Mouse (Mus musculus) neural tube, embryonic 13.5 days (tissue): ENCODE data around the gene Gm266. TPM values are rescaled to one million over a fixed set of nuclear protein-coding genes. Genes with fewer than 3 reads are reported as not detected.

Experiments used
- ATAC-seq: fragments of 200-750 bp; cut with Nextera tagmentation; 2 replicates; pipeline ENCODE4 v1.8.0; 2017; ENCODE audit warnings: low read depth, mild to moderate bottlenecking, moderate TSS enrichment, moderate library complexity
- H3K27ac ChIP-seq: fragments of 300-500 bp; sonication (generic); replicated peaks from 2 replicates; pipeline ENCODE4 v1.5.1; 2015; ENCODE audit warnings: moderate library complexity, mild to moderate bottlenecking, inconsistent platforms
- H3K27me3 ChIP-seq: fragments of 300-500 bp; sonication (generic); 2 replicates; pipeline ENCODE4 v1.6.1; 2015; ENCODE audit warnings: mild to moderate bottlenecking, inconsistent platforms
- H3K36me3 ChIP-seq: fragments of 300-500 bp; sonication (generic); 2 replicates; pipeline ENCODE4 v1.6.1; 2015; ENCODE audit warnings: mild to moderate bottlenecking, inconsistent platforms
- H3K4me1 ChIP-seq: fragments of 300-500 bp; sonication (generic); replicated peaks from 2 replicates; pipeline ENCODE4 v1.6.1; 2015; ENCODE audit warnings: inconsistent platforms
- H3K4me2 ChIP-seq: fragments of 300-500 bp; sonication (generic); 2 replicates; pipeline ENCODE4 v1.6.1; 2015; ENCODE audit warnings: inconsistent platforms, mild to moderate bottlenecking, moderate library complexity
- H3K4me3 ChIP-seq: fragments of 300-500 bp; sonication (generic); 2 replicates; pipeline ENCODE4 v1.5.1; 2015; ENCODE audit warnings: mild to moderate bottlenecking, inconsistent platforms
- H3K9ac ChIP-seq: fragments of 300-500 bp; sonication (generic); 2 replicates; pipeline ENCODE4 v1.6.1; 2015; ENCODE audit warnings: moderate library complexity, mild to moderate bottlenecking, inconsistent platforms
- H3K9me3 ChIP-seq: fragments of 300-500 bp; sonication (generic); 2 replicates; pipeline ENCODE4 v1.6.1; 2016; ENCODE audit warnings: inconsistent platforms
- WGBS: fragments of 180-500 bp; shearing (Covaris S2); methylation state at CpG from one replicate; pipeline ENCODE4 v1.1.7; 2015; 5-methylcytosine and 5-hydroxymethylcytosine counted together
- polyA plus RNA-seq: library from polyadenylated mRNA; unstranded; fragments of >200 nt; fragmentation: Nextera tagmentation; extraction: Ambion mirVana; gene quantifications from 2 replicates; pipeline ENCODE4 v1.2.1, GENCODE M21; 2015

Gm266 gene
- polyA plus RNA-seq, 1 experiment from 2014 or later = 1.6 TPM

GRCm38 (mm10) chr12:111448931-111449705 lies 36.5 kb downstream of the Gm266 start:
- no peak overlapping the region for H3K9ac ChIP-seq
- WGBS = 16% methylated on average over 14 of the region's 14 CpGs
- ATAC-seq = no peak
- H3K4me2 ChIP-seq = no peak overlapping the region
- H3K9me3 ChIP-seq = no peaks in the 10 kb centered on the region
- H3K4me1 ChIP-seq = peaks cover 17% of the 10 kb centered on the region
- H3K27ac ChIP-seq = no peak overlapping the region
- peaks cover 97% of the 10 kb centered on the region for H3K27me3 ChIP-seq
- H3K4me3 ChIP-seq = no peak overlapping the region
- H3K36me3 ChIP-seq = no peaks in the 10 kb centered on the region

GRCm38 (mm10) chr12:111447898-111448760 lies 37.5 kb downstream of the Gm266 start:
- H3K27me3 ChIP-seq = peaks cover 98% of the 10 kb centered on the region
- no peak overlapping the region for H3K9ac ChIP-seq
- H3K4me1 ChIP-seq = peaks cover 20% of the 10 kb centered on the region
- no peaks in the 10 kb centered on the region for H3K36me3 ChIP-seq
- H3K4me3 ChIP-seq = no peak overlapping the region
- no peaks in the 10 kb centered on the region for H3K9me3 ChIP-seq
- H3K4me2 ChIP-seq = no peak overlapping the region
- WGBS = 18% methylated on average over 22 of the region's 22 CpGs
- H3K27ac ChIP-seq = no peak overlapping the region
- ATAC-seq = no peak

DNA sequence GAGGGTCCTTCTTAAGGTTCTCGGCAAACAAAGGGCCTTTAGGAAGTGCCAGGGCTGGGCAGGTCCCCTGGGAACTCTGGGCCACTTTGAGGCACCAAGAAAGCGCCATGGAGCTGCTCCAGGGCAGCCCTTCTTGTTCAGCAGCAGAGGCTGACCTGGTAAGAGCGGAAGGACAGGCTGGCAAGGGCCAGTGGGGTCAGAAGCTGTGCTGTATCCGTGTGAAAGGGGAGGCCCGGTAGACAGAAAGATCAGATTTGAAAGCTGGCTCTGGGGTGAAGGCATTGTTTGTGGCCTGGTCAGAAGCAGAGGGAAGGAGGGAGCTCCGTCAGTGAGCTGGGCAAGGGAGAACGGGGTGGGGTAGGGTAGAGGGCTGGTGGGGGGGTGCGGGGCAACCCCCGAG lies 38.3 kb downstream of the Gm266 start:
- WGBS = 8% methylated on average over 9 of the region's 9 CpGs
- Histone ChIP-seq H3K36me3 (no peaks in the 10 kb centered on the region), H3K9ac (no peak overlapping the region), H3K9me3 (no peaks in the 10 kb centered on the region), H3K4me1 (peaks cover 28% of the 10 kb centered on the region), H3K27ac (no peak overlapping the region), H3K4me2 (no peak overlapping the region), H3K4me3 (no peak overlapping the region), H3K27me3 (peaks cover 100% of the 10 kb centered on the region)
- ATAC-seq = no peak

DNA sequence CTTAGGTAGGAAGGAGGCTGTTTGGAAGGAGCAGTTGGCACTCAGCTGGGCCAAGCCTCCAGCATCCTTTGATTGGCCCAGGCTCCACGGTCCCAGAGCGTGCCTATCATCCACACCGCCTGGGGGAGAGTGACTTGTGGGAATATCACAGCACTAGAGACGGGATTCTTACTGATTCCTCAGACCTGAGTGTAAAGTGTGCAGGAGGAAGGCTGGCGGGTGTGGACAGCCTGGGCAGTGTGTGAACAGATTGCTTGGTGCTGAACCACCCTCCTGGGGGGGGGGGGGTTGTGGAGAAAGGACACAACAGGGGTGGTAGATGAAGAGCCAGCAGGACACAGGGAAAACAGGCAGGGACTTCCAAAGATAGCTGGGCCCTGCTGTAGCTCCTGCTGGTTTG lies 38.9 kb downstream of the Gm266 start:
- H3K4me2 ChIP-seq = no peak overlapping the region
- no peaks in the 10 kb centered on the region for H3K9me3 ChIP-seq
- no peak overlapping the region for H3K27ac ChIP-seq
- no peak for ATAC-seq
- peaks cover 34% of the 10 kb centered on the region for H3K4me1 ChIP-seq
- no peaks in the 10 kb centered on the region for H3K36me3 ChIP-seq
- H3K9ac ChIP-seq = no peak overlapping the region
- H3K4me3 ChIP-seq = no peak overlapping the region
- WGBS = 21% methylated on average over 5 of the region's 5 CpGs
- peaks cover 100% of the 10 kb centered on the region for H3K27me3 ChIP-seq

GRCm38 (mm10) chr12:111445890-111446613 lies 39.6 kb downstream of the Gm266 start:
- H3K9me3 ChIP-seq = no peaks in the 10 kb centered on the region
- ATAC-seq = no peak
- 7% methylated on average over 27 of the region's 27 CpGs for WGBS
- H3K4me2 ChIP-seq = peak overlapping the region; percentile 47
- H3K9ac ChIP-seq = no peak overlapping the region
- H3K27me3 ChIP-seq = peaks cover 100% of the 10 kb centered on the region
- H3K4me1 ChIP-seq = peaks cover 36% of the 10 kb centered on the region
- H3K36me3 ChIP-seq = no peaks in the 10 kb centered on the region
- H3K27ac ChIP-seq = no peak overlapping the region
- H3K4me3 ChIP-seq = peak overlapping the region; percentile 24

- 5% methylated on average over 50 of the region's 52 CpGs for WGBS
- H3K4me2 ChIP-seq = peak overlapping the region; percentile 47
- H3K27ac ChIP-seq = no peak overlapping the region
- peaks cover 100% of the 10 kb centered on the region for H3K27me3 ChIP-seq
- no peak for ATAC-seq
- H3K9ac ChIP-seq = no peak overlapping the region
- peak overlapping the region; percentile 24 for H3K4me3 ChIP-seq
- H3K4me1 ChIP-seq = peaks cover 36% of the 10 kb centered on the region
- no peaks in the 10 kb centered on the region for H3K9me3 ChIP-seq
- no peaks in the 10 kb centered on the region for H3K36me3 ChIP-seq
Observed at GRCm38 (mm10) chr12:111445161-111445889, 40.3 kb downstream of the Gm266 start.

DNA sequence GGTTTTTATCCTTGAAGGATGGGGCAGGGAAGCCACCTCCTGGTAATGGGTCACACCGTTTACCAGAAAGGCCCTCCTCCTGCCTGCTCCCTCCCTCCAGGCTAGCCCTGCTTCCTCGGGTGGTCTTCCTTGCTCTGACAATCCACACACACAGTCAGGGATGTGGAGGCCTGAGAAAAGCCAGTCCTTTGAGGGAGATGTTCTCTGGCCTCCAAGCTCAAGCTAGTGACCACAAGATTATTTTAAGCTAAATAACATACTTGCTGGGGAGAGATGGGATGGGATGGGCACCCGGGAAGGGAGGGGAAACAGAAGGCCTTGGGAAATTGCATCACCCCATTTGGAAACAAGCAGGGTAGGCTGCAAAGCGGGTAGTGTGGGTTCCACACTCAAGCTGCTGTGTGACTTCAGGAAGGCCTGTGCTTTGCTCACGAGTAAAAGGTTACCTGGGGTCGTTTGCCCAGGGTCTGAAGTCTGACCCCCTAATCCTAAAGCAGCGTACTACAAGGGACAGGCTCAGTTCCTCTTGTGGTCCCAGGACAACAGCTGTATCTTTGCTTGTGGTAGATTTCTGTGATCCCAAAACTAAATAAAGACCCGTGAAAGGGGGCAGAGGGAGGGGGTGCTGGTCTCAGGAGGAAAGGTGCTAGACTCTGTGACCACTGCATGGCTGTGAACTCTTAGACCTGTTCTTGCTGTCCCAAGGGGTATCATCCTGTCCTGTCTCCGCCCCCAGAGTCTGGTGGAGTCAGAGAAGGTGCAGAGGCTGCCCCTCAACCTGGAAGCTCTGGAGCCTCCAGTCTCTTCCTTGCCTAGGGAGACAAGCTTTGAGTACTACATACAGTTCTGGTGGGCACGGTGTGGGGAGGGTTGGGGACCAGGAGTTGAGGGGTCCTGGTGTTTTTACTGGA lies 41.4 kb downstream of the Gm266 start:
- Histone ChIP-seq H3K9me3 (no peaks in the 10 kb centered on the region), H3K27ac (no peak overlapping the region), H3K4me3 (no peak overlapping the region), H3K36me3 (no peaks in the 10 kb centered on the region), H3K27me3 (peaks cover 97% of the 10 kb centered on the region), H3K9ac (no peak overlapping the region), H3K4me1 (peaks cover 36% of the 10 kb centered on the region), H3K4me2 (no peak overlapping the region)
- no peak for ATAC-seq
- WGBS = 22% methylated on average over 10 of the region's 10 CpGs

- Histone ChIP-seq H3K27me3 (peaks cover 97% of the 10 kb centered on the region), H3K4me2 (peak overlapping the region; percentile 63), H3K4me1 (peaks cover 36% of the 10 kb centered on the region), H3K9me3 (no peaks in the 10 kb centered on the region), H3K4me3 (peak overlapping the region; percentile 34; the same call in 1 of the 2 replicates), H3K36me3 (no peaks in the 10 kb centered on the region), H3K9ac (no peak overlapping the region), H3K27ac (no peak overlapping the region)
- 10% methylated on average over 15 of the region's 15 CpGs for WGBS
- no peak for ATAC-seq
Observed at GRCm38 (mm10) chr12:111443011-111443870, 42.4 kb downstream of the Gm266 start.

GRCm38 (mm10) chr12:111442309-111443010 lies 43.2 kb downstream of the Gm266 start, which contains the start of gene Tnfaip2:
TSS of gene Tnfaip2 (plus strand) at chr12:111442469.
- H3K9me3 ChIP-seq = no peaks in the 10 kb centered on the region
- peaks cover 95% of the 10 kb centered on the region for H3K27me3 ChIP-seq
- ATAC-seq = peak; percentile 57
- peak within 1 kb of the TSS; percentile 39 for H3K9ac ChIP-seq
- H3K36me3 ChIP-seq = no peaks in the 10 kb centered on the region
- H3K4me2 ChIP-seq = peak within 1 kb of the TSS; percentile 63
- H3K4me3 ChIP-seq = peak within 1 kb of the TSS; percentile 34
- no peak within 1 kb of the TSS for H3K27ac ChIP-seq
- WGBS = under 1% methylated on average over 48 of the region's 48 CpGs
- peaks cover 33% of the 10 kb centered on the region for H3K4me1 ChIP-seq

GRCm38 (mm10) chr12:111441523-111441922 lies 44.1 kb downstream of the Gm266 start:
- Histone ChIP-seq H3K9me3 (no peaks in the 10 kb centered on the region), H3K4me1 (peaks cover 30% of the 10 kb centered on the region), H3K9ac (no peak overlapping the region), H3K27ac (no peak overlapping the region), H3K4me3 (no peak overlapping the region), H3K4me2 (no peak overlapping the region), H3K36me3 (no peaks in the 10 kb centered on the region), H3K27me3 (peaks cover 89% of the 10 kb centered on the region)
- WGBS = 50% methylated on average over 3 of the region's 3 CpGs
- ATAC-seq = no peak
